Mouse (Mus musculus) C2C12 (cell line): ENCODE data around the gene Tm2d1. TPM values are rescaled to one million over a fixed set of nuclear protein-coding genes. Genes with fewer than 3 reads are reported as not detected.

Experiments
- H3K27me3 ChIP-seq: one replicate; pipeline ENCODE4 v1.6.1; 2011; ENCODE audit not compliant: control insufficient read depth, insufficient read depth, insufficient read length
- H3K36me3 ChIP-seq: one replicate; pipeline ENCODE4 v1.6.1; 2011; ENCODE audit not compliant: control insufficient read depth, insufficient read depth
- H3K4me3 ChIP-seq: one replicate; pipeline ENCODE4 v1.5.1; 2011; ENCODE audit warnings: mild to moderate bottlenecking, control low read depth; ENCODE audit not compliant: poor library complexity, insufficient read depth, severe bottlenecking
- H3K79me2 ChIP-seq: one replicate; pipeline ENCODE4 v1.6.1; 2011; ENCODE audit not compliant: control insufficient read depth, insufficient read depth
- H3K79me3 ChIP-seq: one replicate; pipeline ENCODE4 v1.6.1; 2011; ENCODE audit warnings: low read depth, control low read depth
- H3ac ChIP-seq: one replicate; pipeline ENCODE3; 2011; ENCODE audit warnings: low read depth; ENCODE audit not compliant: control insufficient read depth, insufficient read length
- CEBPB ChIP-seq: IDR thresholded peaks from one replicate; pipeline ENCODE4 v1.6.1; 2011; ENCODE audit warnings: low read depth, mild to moderate bottlenecking, control low read depth, moderate library complexity
- CTCF ChIP-seq: IDR thresholded peaks from one replicate; pipeline ENCODE4 v1.5.1; 2011; ENCODE audit not compliant: control insufficient read depth, insufficient read depth, insufficient read length
- FOSL1 ChIP-seq: IDR thresholded peaks from one replicate; pipeline ENCODE4 v1.8.0; 2011; ENCODE audit warnings: mild to moderate bottlenecking, low read length; ENCODE audit not compliant: poor library complexity, insufficient read depth, severe bottlenecking
- MAX ChIP-seq: IDR thresholded peaks from one replicate; pipeline ENCODE4 v1.6.1; 2011; ENCODE audit warnings: mild to moderate bottlenecking, control low read depth
- MYOD1 ChIP-seq: IDR thresholded peaks from one replicate; pipeline ENCODE4 v1.6.1; 2011; ENCODE audit warnings: low read depth; ENCODE audit not compliant: control insufficient read depth, insufficient read length
- MYOG ChIP-seq: IDR thresholded peaks from one replicate; pipeline ENCODE4 v1.6.1; 2011; ENCODE audit not compliant: control insufficient read depth, insufficient read length; ENCODE audit errors: extremely low read depth
- USF1 ChIP-seq: IDR thresholded peaks from one replicate; pipeline ENCODE4 v1.6.1; 2011; ENCODE audit warnings: low read depth, mild to moderate bottlenecking, control low read depth, moderate library complexity
- polyA plus RNA-seq: library from polyadenylated mRNA; unstranded; fragments of >200 nt; fragmentation: generic; extraction: Trizol; gene quantifications from one replicate; pipeline ENCODE4 v1.2.1, GENCODE M21; 2012; ENCODE audit warnings: missing spikeins

Gene Tm2d1
- polyA plus RNA-seq, 1 experiment, result 24.8 TPM

DNA sequence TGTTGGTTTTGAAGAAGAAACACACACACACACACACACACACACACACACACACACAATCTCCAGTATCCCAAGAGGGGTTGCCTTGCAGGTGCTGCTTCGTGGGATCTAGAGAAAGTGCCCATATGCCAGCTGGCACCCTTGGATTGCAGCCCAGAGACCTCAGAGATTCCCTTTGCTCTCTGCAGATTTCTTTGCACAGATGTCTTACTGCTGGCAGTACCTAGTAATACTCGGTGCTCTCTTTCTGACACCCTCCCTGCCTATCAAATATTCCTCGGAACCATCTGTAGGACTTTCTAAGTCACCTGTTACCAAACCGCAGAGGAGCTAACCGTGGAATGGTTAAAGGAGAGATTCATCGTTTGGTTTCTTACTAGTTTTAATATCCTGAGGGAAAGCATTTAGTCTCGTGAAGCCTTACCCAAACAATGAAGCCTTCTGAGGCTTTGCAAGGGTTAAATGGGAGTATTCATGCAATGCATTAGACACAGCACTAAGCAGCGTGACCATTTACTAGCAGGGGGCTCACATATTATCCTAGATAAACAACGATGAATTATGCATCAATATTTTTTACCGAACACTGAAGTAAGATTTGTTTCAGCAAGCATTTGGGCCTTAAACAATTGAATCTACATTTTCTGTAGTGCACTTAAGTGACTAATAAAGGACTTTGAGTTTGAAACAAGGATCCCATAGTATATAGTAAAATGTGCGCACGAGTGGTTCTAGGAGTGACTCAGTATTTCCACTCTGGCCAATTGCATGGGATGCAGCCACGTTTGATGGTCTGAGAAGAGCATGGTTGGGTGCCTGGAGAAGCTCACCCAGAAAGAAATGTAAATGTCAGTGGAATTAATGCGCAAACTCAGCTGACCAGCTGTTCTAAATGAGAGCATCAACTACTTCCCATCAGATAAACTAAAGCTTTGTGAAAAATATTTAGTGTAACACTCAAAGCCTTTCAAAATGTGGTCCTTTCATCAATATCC lies 44.2 kb downstream of the Tm2d1 start:
- H3K79me3 ChIP-seq, result no peaks in the 10 kb centered on the region
- H3K4me3 ChIP-seq, result no peak overlapping the region
- no peaks in the 10 kb centered on the region for H3K79me2 ChIP-seq
- H3K36me3 ChIP-seq, result no peaks in the 10 kb centered on the region
- no peaks in the 10 kb centered on the region for H3K27me3 ChIP-seq
- H3ac ChIP-seq, result no peak overlapping the region
- TF ChIP-seq USF1, result no peak

DNA sequence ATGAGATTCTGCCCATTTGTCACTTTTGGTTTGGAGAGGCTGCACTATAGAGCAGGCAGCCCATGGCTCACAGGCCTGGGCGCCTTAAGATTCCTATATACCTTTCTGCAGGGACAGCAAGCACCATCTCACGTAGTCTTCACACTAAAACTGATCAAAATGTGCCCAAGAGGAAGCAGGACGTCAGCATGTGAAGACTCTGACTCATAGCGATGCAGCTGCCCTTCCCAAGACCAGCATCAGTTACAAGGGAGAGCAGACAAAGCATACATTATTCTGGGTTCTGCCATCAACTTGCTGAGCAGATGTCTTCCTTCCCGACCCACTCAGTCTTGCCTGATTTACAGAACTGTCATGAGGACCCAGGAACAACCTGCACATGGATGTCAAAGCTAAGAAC lies 45.9 kb downstream of the Tm2d1 start:
- no peak overlapping the region for H3K4me3 ChIP-seq
- H3K27me3 ChIP-seq, result no peaks in the 10 kb centered on the region
- H3K79me3 ChIP-seq, result no peaks in the 10 kb centered on the region
- no peak overlapping the region for H3ac ChIP-seq
- no peaks in the 10 kb centered on the region for H3K79me2 ChIP-seq
- no peaks in the 10 kb centered on the region for H3K36me3 ChIP-seq
- TF ChIP-seq USF1 (no peak), MYOD1 (peak; percentile 47), MYOG (no peak), CTCF (no peak), FOSL1 (no peak), MAX (no peak), CEBPB (no peak)

DNA sequence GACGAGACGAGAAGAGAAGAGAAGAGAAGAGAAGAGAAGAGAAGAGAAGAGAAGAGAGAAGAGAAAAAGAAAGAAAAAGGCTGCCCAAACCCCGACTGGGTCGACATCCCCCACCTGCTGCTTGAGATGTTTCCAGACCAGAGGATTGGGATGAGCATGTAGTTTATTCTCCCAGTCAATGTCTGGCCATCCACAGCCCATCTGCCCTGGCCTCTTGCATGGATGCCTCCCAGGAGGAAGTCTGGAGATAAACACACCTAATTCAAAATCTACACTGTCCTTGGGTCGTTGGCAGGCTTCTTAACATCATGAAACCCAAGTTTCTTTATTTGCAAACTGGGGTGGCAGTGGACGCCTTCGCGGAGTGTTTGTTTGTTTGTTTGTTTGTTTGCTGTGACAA lies 47.4 kb downstream of the Tm2d1 start:
- Histone ChIP-seq H3K4me3 (no peak overlapping the region), H3K79me2 (no peaks in the 10 kb centered on the region), H3ac (no peak overlapping the region), H3K36me3 (no peaks in the 10 kb centered on the region), H3K27me3 (no peaks in the 10 kb centered on the region), H3K79me3 (no peaks in the 10 kb centered on the region)
- TF ChIP-seq CEBPB (no peak), MAX (no peak), USF1 (no peak), FOSL1 (no peak)

DNA sequence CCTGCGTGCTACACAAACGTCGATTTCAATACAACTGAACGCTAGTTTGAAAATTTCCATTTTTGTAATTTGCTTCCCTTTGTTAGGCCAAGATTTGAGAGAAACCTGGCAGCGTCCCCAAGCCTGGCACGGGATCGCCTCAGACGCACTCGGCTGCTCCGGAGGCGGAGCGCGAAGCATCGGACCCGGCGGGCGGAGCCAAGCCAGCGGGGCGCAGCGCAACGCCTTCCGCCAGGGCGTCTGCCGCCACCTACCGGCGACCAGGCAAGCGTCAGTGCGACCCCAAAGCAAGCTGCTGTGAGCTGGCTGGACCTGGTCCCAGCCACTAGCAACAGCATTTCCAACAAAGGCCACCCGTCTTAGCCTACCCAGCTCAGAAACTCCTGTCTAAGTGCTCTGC lies 60.9 kb downstream of the Tm2d1 start:
- Histone ChIP-seq H3ac (peak overlapping the region; percentile 16), H3K79me3 (no peaks in the 10 kb centered on the region), H3K27me3 (no peaks in the 10 kb centered on the region), H3K4me3 (no peak overlapping the region), H3K79me2 (no peaks in the 10 kb centered on the region), H3K36me3 (no peaks in the 10 kb centered on the region)
- TF ChIP-seq FOSL1, result no peak
- TF ChIP-seq CTCF, result peak; percentile 99
- TF ChIP-seq MAX, result no peak

DNA sequence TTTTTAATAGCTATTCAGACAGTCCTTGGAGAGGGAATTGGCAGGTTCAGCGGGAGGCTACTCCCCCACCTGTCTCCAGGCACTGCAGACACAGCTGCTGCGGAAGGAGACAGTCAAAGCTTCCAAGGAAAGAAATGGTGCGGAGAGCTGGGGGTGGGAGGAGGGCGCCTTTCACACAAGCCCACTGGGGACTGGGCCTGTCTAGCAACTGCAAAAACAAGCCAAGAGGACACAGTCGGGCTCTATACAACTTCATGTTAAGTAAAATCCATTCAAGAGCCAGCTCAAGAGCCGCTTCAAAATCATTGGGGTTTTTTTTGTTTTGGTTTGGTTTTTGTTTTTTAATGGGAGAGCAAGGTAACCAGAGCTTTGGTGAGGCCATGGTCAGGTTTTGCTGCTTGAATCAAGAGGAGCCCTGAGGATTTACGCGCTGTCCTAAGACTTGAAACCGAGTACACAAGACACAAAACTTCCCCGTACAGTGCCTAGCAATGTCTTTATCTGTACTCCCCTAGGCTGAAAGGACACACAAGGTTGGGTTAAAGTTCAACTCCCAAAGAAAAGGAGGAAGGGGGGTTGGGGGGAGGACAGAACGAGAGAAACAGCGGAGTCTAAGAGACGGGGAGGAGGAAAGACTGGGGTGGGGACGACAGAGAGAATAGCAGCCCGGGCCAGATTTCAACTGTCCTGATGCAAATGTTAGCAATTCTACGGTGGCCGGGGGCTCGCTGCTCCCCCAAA lies 61.6 kb downstream of the Tm2d1 start:
- no peak overlapping the region for H3K4me3 ChIP-seq
- no peaks in the 10 kb centered on the region for H3K27me3 ChIP-seq
- no peak overlapping the region for H3ac ChIP-seq
- no peaks in the 10 kb centered on the region for H3K79me2 ChIP-seq
- no peaks in the 10 kb centered on the region for H3K79me3 ChIP-seq
- TF ChIP-seq MYOD1 (no peak), CTCF (no peak), MYOG (no peak), MAX (no peak), CEBPB (no peak), FOSL1 (no peak)
- H3K36me3 ChIP-seq, result no peaks in the 10 kb centered on the region

DNA sequence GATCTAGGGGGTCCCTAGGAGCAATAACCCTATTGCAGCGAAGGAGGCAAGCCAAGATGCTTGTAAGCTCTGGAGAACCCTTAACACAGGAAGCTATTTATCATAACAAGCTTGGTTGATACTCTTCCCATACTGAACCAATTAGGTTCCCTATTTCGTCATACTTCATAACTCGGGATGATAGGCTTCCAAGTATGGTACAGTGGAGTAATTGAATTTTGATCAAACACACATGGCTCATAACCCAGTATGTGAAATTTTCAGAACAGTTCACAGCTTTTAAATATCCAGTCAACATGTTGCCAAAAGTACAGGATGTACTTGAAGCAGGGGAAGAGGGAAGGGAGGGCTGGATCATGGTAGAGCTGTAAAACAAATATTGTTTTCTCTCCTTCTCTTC lies 64.3 kb downstream of the Tm2d1 start:
- no peak for TF ChIP-seq FOSL1
- TF ChIP-seq MAX, result no peak
- no peak for TF ChIP-seq CEBPB
- TF ChIP-seq MYOG, result no peak
- TF ChIP-seq MYOD1, result no peak
- TF ChIP-seq CTCF, result no peak
- TF ChIP-seq USF1, result no peak
- Histone ChIP-seq H3K4me3 (no peak overlapping the region), H3ac (no peak overlapping the region), H3K79me3 (no peaks in the 10 kb centered on the region), H3K36me3 (no peaks in the 10 kb centered on the region), H3K27me3 (no peaks in the 10 kb centered on the region), H3K79me2 (no peaks in the 10 kb centered on the region)
